Mouse (Mus musculus) spleen, adult 2 months (tissue): Measurements from ENCODE around the gene Nelfe.

Source experiments
- CTCF ChIP-seq: fragments of 200-500 bp; IDR thresholded peaks from 2 replicates; pipeline ENCODE4 v1.5.1; 2011; ENCODE audit warnings: mild to moderate bottlenecking, inconsistent platforms; ENCODE audit not compliant: insufficient read depth, insufficient read length, insufficient replicate concordance; ENCODE audit errors: extremely low read depth
- POLR2A ChIP-seq: fragments of 200-500 bp; IDR thresholded peaks from 2 replicates; pipeline ENCODE4 v1.6.1; 2011; ENCODE audit warnings: low read depth, low read length, inconsistent platforms

- TF ChIP-seq CTCF (no peak), POLR2A (no peak; the same call in 1 of the 2 replicates)
These were observed at the start of gene Nelfe, which contains the start of gene Skiv2l for GRCm38 (mm10) chr17:34849722-34850516.
